Mouse (Mus musculus): Measurements from ENCODE around the gene Sh3bp2. TPM values are rescaled to one million over a fixed set of nuclear protein-coding genes. Genes with fewer than 3 reads are reported as not detected.

The Sh3bp2 gene
- 5.9 and 11.0 TPM in 2 replicates for polyA plus RNA-seq (2015; fragmentation: Nextera tagmentation; extraction: Ambion mirVana)

- Histone ChIP-seq H3K36me3 (ENCODE audit: control insufficient read depth, insufficient read depth, low read length) (no peaks in the 10 kb centered on the region), H3K4me3 (ENCODE audit: low read length) (peak within 1 kb of the TSS; percentile 67), H3K4me2 (ENCODE audit: low read depth, low read length) (peak within 1 kb of the TSS; percentile 79), H3K4me1 (replicated peaks; ENCODE audit: control insufficient read depth, insufficient read depth, low read length) (peaks cover 2% of the 10 kb centered on the region; the same call in 1 of the 2 replicates), H3K27ac (ENCODE audit: low read length) (peak within 1 kb of the TSS; percentile 45; the same call in 1 of the 2 replicates), H3K9ac (ENCODE audit: low read length) (peak within 1 kb of the TSS; percentile 75), H3K9me3 (ENCODE audit: control insufficient read depth, low read length) (no peaks in the 10 kb centered on the region), H3K27me3 (ENCODE audit: control insufficient read depth, insufficient read depth, low read depth, low read length) (no peaks in the 10 kb centered on the region)
- WGBS = 2% methylated on average over 38 of the region's 38 CpGs
- peak; percentile 97 for ATAC-seq (ENCODE audit: low read depth)
These were observed at the start of gene Sh3bp2 for GRCm38 (mm10) chr5:34525663-34526476. Gene Sh3bp2, plus strand, starts transcription at chr5:34525838.

DNA sequence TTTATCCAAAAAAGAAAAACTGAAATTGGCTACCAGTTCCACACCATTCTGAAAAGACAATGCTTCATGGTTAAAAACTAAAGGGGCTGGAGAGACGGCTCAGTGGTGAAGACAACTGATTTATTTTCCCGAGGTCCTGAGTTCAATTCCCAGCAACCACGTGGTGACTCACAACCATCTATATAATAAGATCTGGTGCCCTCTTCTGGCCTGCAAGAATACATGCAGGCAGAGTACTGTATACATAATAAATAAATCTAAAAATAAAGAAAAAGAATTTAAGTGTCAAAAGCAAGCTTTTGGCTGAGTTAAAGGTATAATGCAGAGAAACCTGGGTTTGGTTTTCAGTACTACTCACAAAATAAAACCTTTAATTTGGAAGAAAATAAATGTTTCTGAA, 44.7 kb upstream of the Sh3bp2 start:
- no peak overlapping the region for H3K27ac ChIP-seq (ENCODE audit: low read length)
- no peak for ATAC-seq (ENCODE audit: low read depth)
- H3K27me3 ChIP-seq (ENCODE audit: control insufficient read depth, insufficient read depth, low read depth, low read length) = no peaks in the 10 kb centered on the region
- H3K4me1 ChIP-seq (replicated peaks; ENCODE audit: control insufficient read depth, insufficient read depth, low read length) = no peaks in the 10 kb centered on the region
- no peak overlapping the region for H3K9ac ChIP-seq (ENCODE audit: low read length)
- no peak overlapping the region for H3K4me3 ChIP-seq (ENCODE audit: low read length)
- 76% methylated on average over 3 of the region's 3 CpGs for WGBS
- peaks cover 3% of the 10 kb centered on the region; the same call in 1 of the 2 replicates for H3K9me3 ChIP-seq (ENCODE audit: control insufficient read depth, low read length)
- peaks cover 43% of the 10 kb centered on the region for H3K36me3 ChIP-seq (ENCODE audit: control insufficient read depth, insufficient read depth, low read length)
- no peak overlapping the region for H3K4me2 ChIP-seq (ENCODE audit: low read depth, low read length)

DNA sequence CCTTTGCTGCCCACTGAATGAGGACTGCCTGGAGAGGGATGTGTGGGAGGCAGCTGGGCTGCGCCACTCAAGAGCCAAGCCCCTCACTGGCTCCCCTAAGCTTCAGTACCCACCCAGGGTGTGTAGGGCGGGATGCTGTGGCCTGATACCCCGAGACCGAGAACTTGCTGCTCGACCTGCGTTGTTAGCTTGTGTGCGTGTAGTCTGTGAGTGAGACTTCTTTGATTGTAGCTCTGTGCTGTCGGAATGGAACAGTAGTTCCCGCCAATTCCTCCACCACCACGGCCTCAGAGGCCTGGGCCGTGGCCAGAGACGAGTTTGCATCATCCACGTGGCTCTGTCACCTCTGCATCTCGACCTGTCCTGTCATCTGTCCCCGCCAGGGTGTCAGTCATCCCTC, 39.9 kb upstream of the Sh3bp2 start:
- 89% methylated on average over 15 of the region's 15 CpGs for WGBS

GRCm38 (mm10) chr5:34487320-34488090, 38.1 kb upstream of the Sh3bp2 start:
- no peak overlapping the region for H3K27ac ChIP-seq (ENCODE audit: low read length)
- H3K27me3 ChIP-seq (ENCODE audit: control insufficient read depth, insufficient read depth, low read depth, low read length) = no peaks in the 10 kb centered on the region
- H3K9ac ChIP-seq (ENCODE audit: low read length) = no peak overlapping the region
- no peaks in the 10 kb centered on the region for H3K9me3 ChIP-seq (ENCODE audit: control insufficient read depth, low read length)
- 72% methylated on average over 6 of the region's 6 CpGs for WGBS
- no peak overlapping the region for H3K4me3 ChIP-seq (ENCODE audit: low read length)
- ATAC-seq (ENCODE audit: low read depth) = no peak
- no peak overlapping the region for H3K4me2 ChIP-seq (ENCODE audit: low read depth, low read length)
- H3K36me3 ChIP-seq (ENCODE audit: control insufficient read depth, insufficient read depth, low read length) = peaks cover 9% of the 10 kb centered on the region
- H3K4me1 ChIP-seq (replicated peaks; ENCODE audit: control insufficient read depth, insufficient read depth, low read length) = no peaks in the 10 kb centered on the region

More for the DNA sequence above, 39.9 kb upstream of the Sh3bp2 start:
- Histone ChIP-seq H3K36me3 (ENCODE audit: control insufficient read depth, insufficient read depth, low read length) (peaks cover 16% of the 10 kb centered on the region), H3K9me3 (ENCODE audit: control insufficient read depth, low read length) (peaks cover under 1% of the 10 kb centered on the region; the same call in 1 of the 2 replicates), H3K27me3 (ENCODE audit: control insufficient read depth, insufficient read depth, low read depth, low read length) (no peaks in the 10 kb centered on the region), H3K4me1 (replicated peaks; ENCODE audit: control insufficient read depth, insufficient read depth, low read length) (no peaks in the 10 kb centered on the region), H3K27ac (ENCODE audit: low read length) (no peak overlapping the region), H3K9ac (ENCODE audit: low read length) (no peak overlapping the region), H3K4me3 (ENCODE audit: low read length) (no peak overlapping the region), H3K4me2 (ENCODE audit: low read depth, low read length) (no peak overlapping the region)
- no peak for ATAC-seq (ENCODE audit: low read depth)

GRCm38 (mm10) chr5:34488741-34489417, 36.8 kb upstream of the Sh3bp2 start:
- Histone ChIP-seq H3K4me2 (ENCODE audit: low read depth, low read length) (no peak overlapping the region), H3K4me3 (ENCODE audit: low read length) (no peak overlapping the region), H3K27ac (ENCODE audit: low read length) (no peak overlapping the region), H3K36me3 (ENCODE audit: control insufficient read depth, insufficient read depth, low read length) (peaks cover 7% of the 10 kb centered on the region), H3K4me1 (replicated peaks; ENCODE audit: control insufficient read depth, insufficient read depth, low read length) (no peaks in the 10 kb centered on the region), H3K9me3 (ENCODE audit: control insufficient read depth, low read length) (no peaks in the 10 kb centered on the region), H3K9ac (ENCODE audit: low read length) (no peak overlapping the region), H3K27me3 (ENCODE audit: control insufficient read depth, insufficient read depth, low read depth, low read length) (no peaks in the 10 kb centered on the region)
- ATAC-seq (ENCODE audit: low read depth) = no peak
- 78% methylated on average over 6 of the region's 6 CpGs for WGBS

- H3K27ac ChIP-seq (ENCODE audit: low read length) = no peak overlapping the region
- H3K4me2 ChIP-seq (ENCODE audit: low read depth, low read length) = no peak overlapping the region
- no peak overlapping the region for H3K4me3 ChIP-seq (ENCODE audit: low read length)
- no peak for ATAC-seq (ENCODE audit: low read depth)
- H3K27me3 ChIP-seq (ENCODE audit: control insufficient read depth, insufficient read depth, low read depth, low read length) = no peaks in the 10 kb centered on the region
- WGBS = 89% methylated on average over 3 of the region's 3 CpGs
- H3K36me3 ChIP-seq (ENCODE audit: control insufficient read depth, insufficient read depth, low read length) = peaks cover 7% of the 10 kb centered on the region
- H3K9ac ChIP-seq (ENCODE audit: low read length) = no peak overlapping the region
- no peaks in the 10 kb centered on the region for H3K9me3 ChIP-seq (ENCODE audit: control insufficient read depth, low read length)
- no peaks in the 10 kb centered on the region for H3K4me1 ChIP-seq (replicated peaks; ENCODE audit: control insufficient read depth, insufficient read depth, low read length)
These were observed 36.2 kb upstream of the Sh3bp2 start for GRCm38 (mm10) chr5:34489418-34489787.

DNA sequence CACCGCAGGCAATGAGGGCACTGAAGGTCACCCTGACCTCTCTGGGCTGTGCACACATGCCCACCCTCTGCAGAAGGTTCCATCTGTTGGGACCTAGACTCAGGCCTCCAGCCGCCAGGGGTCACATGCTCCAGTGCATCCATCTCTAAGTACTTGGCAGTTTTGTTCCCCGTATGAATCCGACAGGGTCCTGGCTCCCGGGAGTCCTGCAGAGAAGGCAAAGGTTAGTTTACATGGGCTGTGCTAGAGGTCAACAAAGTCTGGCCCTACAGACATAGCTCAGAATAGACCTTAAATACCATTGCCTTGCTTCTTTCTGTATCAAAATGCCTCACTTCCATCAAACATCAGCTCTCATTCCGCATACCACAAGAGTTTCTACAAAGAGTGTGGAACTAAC, 28.9 kb upstream of the Sh3bp2 start:
- Histone ChIP-seq H3K27me3 (ENCODE audit: control insufficient read depth, insufficient read depth, low read depth, low read length) (no peaks in the 10 kb centered on the region), H3K4me1 (replicated peaks; ENCODE audit: control insufficient read depth, insufficient read depth, low read length) (no peaks in the 10 kb centered on the region), H3K9me3 (ENCODE audit: control insufficient read depth, low read length) (no peaks in the 10 kb centered on the region), H3K27ac (ENCODE audit: low read length) (no peak overlapping the region), H3K9ac (ENCODE audit: low read length) (no peak overlapping the region), H3K4me3 (ENCODE audit: low read length) (no peak overlapping the region), H3K4me2 (ENCODE audit: low read depth, low read length) (no peak overlapping the region), H3K36me3 (ENCODE audit: control insufficient read depth, insufficient read depth, low read length) (peaks cover 3% of the 10 kb centered on the region; the same call in 1 of the 2 replicates)
- no peak for ATAC-seq (ENCODE audit: low read depth)
- WGBS = 54% methylated on average over 6 of the region's 6 CpGs

DNA sequence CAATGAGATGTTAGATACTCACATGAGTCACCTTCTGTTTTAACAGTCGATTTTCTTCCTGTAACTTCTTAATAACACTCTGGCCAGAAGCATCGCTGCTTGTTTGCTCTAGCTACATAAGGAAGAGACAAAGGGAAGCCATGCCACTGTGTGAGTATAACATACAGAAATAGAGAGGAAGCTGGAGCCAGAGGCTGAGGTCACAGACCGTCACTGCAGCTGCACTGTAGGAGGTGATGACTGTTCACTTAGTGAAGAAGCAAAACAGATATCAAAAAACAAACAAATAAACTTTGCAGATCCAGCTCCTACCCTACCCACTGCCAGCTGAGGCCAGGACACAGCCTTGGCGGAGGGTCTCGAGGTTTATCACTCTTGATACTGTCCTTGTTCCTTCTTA, 24.8 kb upstream of the Sh3bp2 start:
- H3K27me3 ChIP-seq (ENCODE audit: control insufficient read depth, insufficient read depth, low read depth, low read length) = no peaks in the 10 kb centered on the region
- 62% methylated on average over 5 of the region's 5 CpGs for WGBS
- no peaks in the 10 kb centered on the region for H3K4me1 ChIP-seq (replicated peaks; ENCODE audit: control insufficient read depth, insufficient read depth, low read length)
- H3K27ac ChIP-seq (ENCODE audit: low read length) = no peak overlapping the region
- H3K36me3 ChIP-seq (ENCODE audit: control insufficient read depth, insufficient read depth, low read length) = peaks cover 3% of the 10 kb centered on the region; the same call in 1 of the 2 replicates
- H3K4me2 ChIP-seq (ENCODE audit: low read depth, low read length) = no peak overlapping the region
- H3K9ac ChIP-seq (ENCODE audit: low read length) = no peak overlapping the region
- H3K9me3 ChIP-seq (ENCODE audit: control insufficient read depth, low read length) = no peaks in the 10 kb centered on the region
- H3K4me3 ChIP-seq (ENCODE audit: low read length) = no peak overlapping the region
- ATAC-seq (ENCODE audit: low read depth) = no peak

DNA sequence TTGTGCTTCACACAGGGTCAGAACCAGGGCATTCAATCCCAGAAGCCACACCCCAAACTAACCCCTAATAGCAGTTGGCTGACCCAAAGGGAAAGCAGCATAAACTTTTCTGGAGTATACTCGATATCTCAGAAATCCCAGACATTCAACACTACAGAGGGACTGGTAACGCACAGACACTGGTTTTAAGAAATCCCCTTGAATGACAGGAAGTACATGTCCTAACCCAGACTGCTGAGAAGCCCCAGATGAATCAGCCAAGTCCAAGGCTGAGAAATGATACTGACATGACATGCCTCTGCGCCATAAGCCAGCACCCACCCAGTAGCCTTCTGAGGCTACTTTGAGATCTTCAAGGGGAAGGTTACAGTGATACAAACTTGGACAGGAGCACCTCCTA, 24.1 kb upstream of the Sh3bp2 start:
- Histone ChIP-seq H3K27me3 (ENCODE audit: control insufficient read depth, insufficient read depth, low read depth, low read length) (no peaks in the 10 kb centered on the region), H3K4me3 (ENCODE audit: low read length) (no peak overlapping the region), H3K36me3 (ENCODE audit: control insufficient read depth, insufficient read depth, low read length) (peaks cover under 1% of the 10 kb centered on the region; the same call in 1 of the 2 replicates), H3K9ac (ENCODE audit: low read length) (no peak overlapping the region), H3K9me3 (ENCODE audit: control insufficient read depth, low read length) (no peaks in the 10 kb centered on the region), H3K4me1 (replicated peaks; ENCODE audit: control insufficient read depth, insufficient read depth, low read length) (no peaks in the 10 kb centered on the region), H3K4me2 (ENCODE audit: low read depth, low read length) (no peak overlapping the region), H3K27ac (ENCODE audit: low read length) (no peak overlapping the region)
- WGBS = 70% methylated on average over 3 of the region's 3 CpGs
- ATAC-seq (ENCODE audit: low read depth) = no peak

All from lung, embryonic 16.5 days (tissue).